Mouse (Mus musculus): ENCODE measurements around the gene 2810004N23Rik. TPM values are rescaled to one million over a fixed set of nuclear protein-coding genes. Genes with fewer than 3 reads are reported as not detected.

Gene 2810004N23Rik
- 1 to 10 TPM; 7.8 to 8.8 TPM for total RNA-seq (2023)

GRCm38 (mm10) chr8:124862321-124863162 lies at the start of gene 2810004N23Rik, which contains the start of gene Gnpat:
Gene 2810004N23Rik (minus strand): TSS chr8:124863120.
Gene Gnpat (plus strand): TSS chr8:124863033.

DNA sequence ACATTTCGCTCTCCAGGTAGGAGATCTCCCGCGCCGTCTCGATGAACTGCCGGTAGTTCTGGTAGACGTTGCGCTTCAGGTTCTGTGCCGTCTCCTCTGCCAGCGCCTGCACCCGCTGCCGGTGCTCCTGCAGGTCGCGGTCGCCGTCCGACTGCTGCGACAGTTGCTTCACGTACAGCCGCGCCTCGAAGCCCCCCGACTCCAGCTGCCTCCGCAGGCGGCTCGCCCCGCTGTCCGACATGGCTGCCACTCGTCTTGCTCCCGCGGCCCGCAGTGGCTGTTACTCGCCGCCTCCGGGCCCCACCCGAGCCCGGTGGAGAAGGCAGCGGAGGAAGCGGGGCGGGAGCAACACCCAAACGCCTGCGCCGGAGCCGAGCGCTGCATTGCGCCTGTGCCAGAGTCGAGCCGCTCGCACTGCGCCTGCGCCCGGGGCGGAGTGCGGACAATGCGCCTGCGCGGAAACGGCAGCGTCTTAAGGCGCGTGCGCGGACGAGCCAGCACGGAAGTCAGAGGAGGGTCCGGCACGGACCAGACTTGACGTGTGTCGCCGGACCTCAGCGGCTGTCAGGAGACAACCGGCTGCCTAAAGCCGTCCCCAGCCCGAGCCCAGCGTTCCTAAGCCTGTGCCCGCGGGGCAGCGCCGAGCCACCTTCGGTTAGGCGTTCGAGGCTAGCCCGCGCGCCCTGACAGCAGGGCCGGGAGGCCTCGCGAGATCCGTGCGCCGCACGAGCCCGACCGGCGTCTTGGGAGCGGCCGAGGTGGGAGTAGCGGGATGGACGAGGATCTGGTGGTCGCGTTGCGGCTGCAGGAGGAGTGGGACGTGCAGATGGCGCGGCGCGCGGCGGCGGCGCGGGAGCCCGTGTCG lies 34.7 kb upstream of the 2810004N23Rik start, which contains the start of the genes Exoc8 and Sprtn:
Gene Exoc8, minus strand, starts transcription at position 320 of the 865 bp plus-strand sequence.
Gene Sprtn, plus strand, starts transcription at position 501 of the 865 bp plus-strand sequence.

GRCm38 (mm10) chr8:124792708-124793107 lies 70.2 kb downstream of the 2810004N23Rik start, which contains the start of gene Trim67:
Gene Trim67 (plus strand): TSS chr8:124793092.

Other genes with a start within 250 kb of the 2810004N23Rik start
- gene 2310022B05Rik, start 199.8 kb downstream of the 2810004N23Rik start, total RNA-seq (2023) = 1 to 10 TPM; 4.3 to 5.2 TPM
- gene Ttc13, start 141.1 kb downstream of the 2810004N23Rik start, total RNA-seq (2023) = 10 to 100 TPM; 42.0 to 42.9 TPM
- gene Arv1, start 141.0 kb downstream of the 2810004N23Rik start, total RNA-seq (2023) = 1 to 10 TPM; 4.7 to 5.1 TPM
- gene Fam89a, start 111.3 kb downstream of the 2810004N23Rik start, total RNA-seq (2023) = under 1 TPM in 1 of 2 experiments, not detected in 1; 0.44 TPM
- not detected for gene Trim67, start 70.0 kb downstream of the 2810004N23Rik start, total RNA-seq (2023)
- 10 to 100 TPM; 29.0 to 33.1 TPM for gene Gnpat, start 87 bp downstream of the 2810004N23Rik start, total RNA-seq (2023)
- gene Exoc8, start 34.6 kb upstream of the 2810004N23Rik start, total RNA-seq (2023) = 10 to 100 TPM; 14.2 TPM
- gene Sprtn, start 34.8 kb upstream of the 2810004N23Rik start, total RNA-seq (2023) = 10 to 100 TPM; 16.8 to 18.6 TPM
- gene Egln1, start 86.2 kb upstream of the 2810004N23Rik start, total RNA-seq (2023) = 10 to 100 TPM; 17.5 to 21.2 TPM
- 10 to 100 TPM; 15.4 to 19.8 TPM for gene Tsnax, start 149.9 kb upstream of the 2810004N23Rik start, total RNA-seq (2023)
- gene Disc1, start 191.1 kb upstream of the 2810004N23Rik start, total RNA-seq (2023) = 1 to 10 TPM; 5.2 to 7.3 TPM